Mouse (Mus musculus) testis, adult 2 months (tissue): ENCODE measurements around the gene Ppm1l.

Experiments
- CTCF ChIP-seq: fragments of 200-500 bp; IDR thresholded peaks from 2 replicates; pipeline ENCODE4 v1.5.1; 2012; ENCODE audit warnings: low read depth, mild to moderate bottlenecking, inconsistent platforms, low read length, moderate library complexity; ENCODE audit not compliant: control insufficient read depth, insufficient read depth, insufficient replicate concordance
- POLR2A ChIP-seq: fragments of 200-500 bp; IDR thresholded peaks from 2 replicates; pipeline ENCODE4 v1.6.1; 2012; ENCODE audit warnings: low read depth, mild to moderate bottlenecking, inconsistent platforms, low read length, moderate library complexity; ENCODE audit not compliant: control insufficient read depth

DNA sequence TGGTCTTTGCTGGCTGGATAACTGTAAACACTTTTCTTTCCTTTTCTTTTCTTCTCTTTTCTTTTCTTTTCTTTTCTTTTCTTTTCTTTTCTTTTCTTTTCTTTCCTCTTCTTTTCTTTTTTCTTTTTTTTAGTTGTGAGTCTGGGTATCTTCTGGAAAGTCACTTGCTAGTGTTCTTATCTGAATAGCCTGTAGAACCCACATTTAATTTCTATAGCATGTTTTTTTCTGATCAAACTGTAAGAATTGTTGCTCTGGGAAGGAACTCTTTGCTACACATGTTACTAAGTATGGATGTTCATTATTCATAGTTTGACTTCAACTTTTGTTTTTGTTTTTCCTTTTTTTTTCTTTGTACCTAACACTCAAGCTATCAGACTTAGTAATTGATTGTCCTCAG lies 24.3 kb downstream of the Ppm1l start:
- TF ChIP-seq CTCF (no peak), POLR2A (no peak)
